Mouse (Mus musculus): ENCODE data around the gene Nek4. TPM values are rescaled to one million over a fixed set of nuclear protein-coding genes. Genes with fewer than 3 reads are reported as not detected.
A peak's percentile ranks its signal among the peaks of the same experiment; 100 is the strongest.

Gene Nek4
- polyA plus RNA-seq, 1 experiment from 2014 or later: 19.7 TPM

DNA sequence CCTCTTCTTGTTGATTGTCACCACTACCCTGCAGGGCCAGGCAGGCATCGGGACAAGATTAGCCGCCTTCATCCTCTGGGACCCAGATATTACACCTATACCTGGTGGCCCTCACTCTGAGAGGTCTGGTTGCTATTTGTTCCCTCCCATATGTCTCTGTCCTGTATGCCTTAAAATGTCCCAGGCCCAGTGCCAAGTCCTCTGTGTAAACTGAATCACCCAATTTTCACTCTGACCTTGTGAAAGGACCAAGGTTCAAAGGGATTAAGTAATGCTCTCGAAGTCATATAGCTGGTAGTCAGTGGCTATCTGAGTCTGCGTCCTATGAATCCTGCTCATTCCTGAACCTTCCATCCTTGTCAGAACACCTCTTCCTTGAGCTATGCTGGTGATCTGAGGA, 20.8 kb upstream of the Nek4 start:
- H3K36me3 ChIP-seq: no peaks in the 10 kb centered on the region
- H3K9me3 ChIP-seq (replicated peaks): no peaks in the 10 kb centered on the region
- DNase-seq (ENCODE audit: low spot score): no peak
- no peaks in the 10 kb centered on the region for H3K27me3 ChIP-seq (ENCODE audit: low read depth, poor library complexity, severe bottlenecking)
- H3K4me3 ChIP-seq: no peak overlapping the region
- no peak overlapping the region for H3K27ac ChIP-seq
- H3K4me1 ChIP-seq: no peaks in the 10 kb centered on the region
- 95% methylated on average over 4 of the region's 4 CpGs for WGBS

DNA sequence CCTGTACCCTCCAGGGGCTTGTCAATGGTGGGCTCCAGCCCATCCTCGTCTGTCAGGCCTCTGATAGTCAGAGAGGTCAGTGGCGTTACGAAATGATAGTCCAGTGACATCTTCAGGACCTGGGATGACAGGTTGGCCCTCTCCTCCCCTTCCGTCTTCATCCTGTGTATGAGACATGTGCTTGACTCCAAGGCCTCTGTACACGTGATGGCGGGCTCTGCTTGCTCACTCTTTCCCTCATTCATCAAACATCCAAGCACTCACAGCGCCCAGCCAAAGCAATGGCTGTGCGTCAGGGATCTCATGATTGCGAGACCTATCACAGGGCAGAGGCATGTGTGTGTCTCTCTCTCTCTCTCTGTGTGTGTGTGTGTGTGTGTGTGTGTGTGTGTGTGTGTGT, 17.8 kb upstream of the Nek4 start:
- H3K36me3 ChIP-seq: no peaks in the 10 kb centered on the region
- no peak overlapping the region for H3K27ac ChIP-seq
- H3K9me3 ChIP-seq (replicated peaks): no peaks in the 10 kb centered on the region
- no peaks in the 10 kb centered on the region for H3K4me1 ChIP-seq
- WGBS: 89% methylated on average over 9 of the region's 9 CpGs
- no peak for DNase-seq (ENCODE audit: low spot score)
- H3K27me3 ChIP-seq (ENCODE audit: low read depth, poor library complexity, severe bottlenecking): no peaks in the 10 kb centered on the region
- H3K4me3 ChIP-seq: no peak overlapping the region

DNA sequence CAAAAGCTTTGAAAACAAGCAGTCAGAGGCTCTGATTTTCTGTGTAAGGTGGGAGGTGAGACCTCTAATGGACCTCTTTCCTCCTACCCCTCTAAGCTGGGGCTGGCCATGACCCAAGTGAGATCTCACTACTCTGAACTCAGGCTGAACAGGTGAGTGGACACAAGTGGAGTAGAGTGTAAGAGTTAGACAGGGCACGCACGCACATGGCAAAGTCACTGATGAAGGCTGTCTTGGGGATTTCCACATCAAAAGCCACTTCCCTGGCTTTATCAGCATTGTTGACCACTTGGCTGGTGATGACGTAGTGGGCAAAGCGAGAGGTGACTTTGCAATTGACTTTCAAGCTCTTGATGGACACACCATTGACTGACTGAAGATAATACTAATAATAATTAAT, 8.9 kb upstream of the Nek4 start:
- H3K36me3 ChIP-seq: no peaks in the 10 kb centered on the region
- H3K9me3 ChIP-seq (replicated peaks): no peaks in the 10 kb centered on the region
- 91% methylated on average over 4 of the region's 4 CpGs for WGBS
- H3K27ac ChIP-seq: no peak overlapping the region
- H3K4me1 ChIP-seq: no peaks in the 10 kb centered on the region
- no peaks in the 10 kb centered on the region for H3K27me3 ChIP-seq (ENCODE audit: low read depth, poor library complexity, severe bottlenecking)
- H3K4me3 ChIP-seq: no peak overlapping the region
- no peak for DNase-seq (ENCODE audit: low spot score)

DNA sequence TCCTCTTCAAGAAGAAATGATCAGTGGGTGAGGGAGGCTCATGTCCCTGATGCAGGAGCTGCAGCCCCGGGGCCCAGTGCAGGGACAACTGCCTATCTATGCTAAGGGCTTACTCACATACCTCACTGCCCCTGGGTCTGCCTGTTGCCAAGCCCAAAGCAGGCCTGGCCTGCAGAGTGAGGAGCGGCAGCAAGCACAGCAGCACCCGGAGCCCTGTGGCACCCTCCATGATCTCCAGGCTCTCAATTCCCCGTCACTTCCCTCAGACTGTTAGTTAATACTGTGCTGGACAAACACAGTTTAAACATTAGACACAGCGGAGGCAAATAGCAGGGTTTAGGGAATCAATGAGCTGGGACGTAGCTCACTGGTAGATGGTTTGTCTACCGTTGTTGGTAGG, 8.1 kb upstream of the Nek4 start, which contains the start of gene Itih1:
Gene Itih1 (minus strand): TSS at position 252 of the 400 bp plus-strand sequence.
- no peak for DNase-seq (ENCODE audit: low spot score)
- 93% methylated on average over 7 of the region's 7 CpGs for WGBS
- no peak within 1 kb of the TSS for H3K4me3 ChIP-seq
- no peaks in the 10 kb centered on the region for H3K9me3 ChIP-seq (replicated peaks)
- no peaks in the 10 kb centered on the region for H3K4me1 ChIP-seq
- H3K27me3 ChIP-seq (ENCODE audit: low read depth, poor library complexity, severe bottlenecking): no peaks in the 10 kb centered on the region
- no peaks in the 10 kb centered on the region for H3K36me3 ChIP-seq
- no peak within 1 kb of the TSS for H3K27ac ChIP-seq

DNA sequence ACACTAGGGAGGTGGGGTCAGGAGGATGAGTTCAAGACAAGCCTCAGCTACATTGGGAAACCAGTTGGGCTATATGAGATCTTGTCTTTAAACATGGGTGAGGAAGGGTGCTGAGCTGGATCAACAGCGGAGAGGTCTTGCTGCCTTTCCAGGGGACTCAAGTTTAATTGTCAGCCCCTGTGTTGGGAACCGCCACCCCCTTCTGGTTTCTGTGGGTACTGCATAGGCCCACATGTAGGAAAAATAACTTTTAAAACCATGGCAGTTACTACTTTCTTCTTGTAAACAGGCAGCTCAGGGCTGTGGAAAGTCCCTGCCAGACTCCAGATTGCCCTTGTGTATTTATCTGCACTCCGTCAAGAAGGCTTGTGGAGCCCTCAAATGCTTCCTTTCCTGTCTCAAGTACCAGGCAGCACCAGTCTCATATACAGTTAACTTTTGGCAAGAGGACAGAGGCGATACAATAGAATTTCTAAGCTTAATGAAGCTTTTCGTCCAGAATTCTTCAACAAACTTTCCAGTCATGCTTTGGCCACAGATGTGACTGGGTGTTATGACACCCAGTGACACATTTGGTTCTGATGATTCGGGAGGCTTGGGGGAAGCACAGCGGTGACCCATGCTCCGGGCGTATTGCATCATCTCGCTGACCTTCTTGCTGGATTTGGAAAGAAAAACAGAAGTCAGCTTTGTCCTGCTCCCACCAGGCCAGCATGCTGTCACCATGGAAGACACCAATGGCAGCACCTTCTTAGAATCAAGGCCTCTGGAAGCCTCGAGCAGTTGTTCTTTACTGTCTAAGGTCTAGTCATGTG, 7.1 kb upstream of the Nek4 start:
- WGBS: 69% methylated on average over 11 of the region's 11 CpGs
- Histone ChIP-seq H3K27me3 (ENCODE audit: low read depth, poor library complexity, severe bottlenecking) (no peaks in the 10 kb centered on the region), H3K4me3 (no peak overlapping the region), H3K36me3 (no peaks in the 10 kb centered on the region), H3K27ac (no peak overlapping the region), H3K9me3 (replicated peaks) (no peaks in the 10 kb centered on the region), H3K4me1 (no peaks in the 10 kb centered on the region)
- DNase-seq (ENCODE audit: low spot score): peak; percentile 67

DNA sequence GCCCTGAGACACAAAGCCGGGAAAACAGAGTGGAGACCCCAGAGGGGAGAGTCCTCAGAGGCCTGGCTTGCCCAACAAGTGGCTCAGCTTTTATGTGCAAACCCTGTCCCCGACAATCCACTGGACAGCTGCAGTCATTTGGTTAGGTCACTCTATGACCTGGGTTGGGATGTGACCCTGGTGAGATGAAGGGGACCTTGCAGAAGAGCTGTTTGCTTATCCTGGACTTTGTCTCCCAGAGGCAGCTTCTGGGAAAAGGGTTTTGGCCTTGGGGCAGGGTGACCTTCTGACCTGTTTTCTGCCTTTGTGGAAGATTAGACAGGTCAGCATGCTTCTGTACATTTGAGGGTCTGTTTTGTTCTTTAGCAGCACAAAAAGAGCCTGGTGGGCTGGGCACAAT, 6.4 kb upstream of the Nek4 start:
- no peak overlapping the region for H3K27ac ChIP-seq
- DNase-seq (ENCODE audit: low spot score): no peak
- H3K36me3 ChIP-seq: no peaks in the 10 kb centered on the region
- no peak overlapping the region for H3K4me3 ChIP-seq
- H3K27me3 ChIP-seq (ENCODE audit: low read depth, poor library complexity, severe bottlenecking): no peaks in the 10 kb centered on the region
- 70% methylated on average over 2 of the region's 2 CpGs for WGBS
- H3K4me1 ChIP-seq: no peaks in the 10 kb centered on the region
- no peaks in the 10 kb centered on the region for H3K9me3 ChIP-seq (replicated peaks)

DNA sequence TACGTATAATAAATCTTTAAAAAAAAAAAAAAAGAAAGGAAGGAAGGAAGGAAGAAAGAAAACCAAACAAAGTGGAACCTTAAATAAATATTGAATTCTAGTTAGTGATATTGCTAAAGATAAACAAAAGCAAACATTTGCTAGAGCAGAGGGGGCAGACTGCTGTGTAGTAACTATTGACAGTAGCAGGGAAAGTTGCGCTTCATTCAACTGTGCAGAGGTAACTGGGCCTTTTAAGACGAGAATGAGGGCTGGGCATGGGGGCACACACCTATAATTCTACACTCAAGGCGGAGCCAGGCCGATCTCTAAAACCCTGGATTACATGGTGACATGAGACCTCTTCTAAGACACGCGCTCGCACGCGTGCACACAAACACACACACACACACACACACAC, 1.2 kb upstream of the Nek4 start:
- Histone ChIP-seq H3K4me3 (no peak overlapping the region), H3K4me1 (peaks cover 10% of the 10 kb centered on the region), H3K9me3 (replicated peaks) (no peaks in the 10 kb centered on the region), H3K27me3 (ENCODE audit: low read depth, poor library complexity, severe bottlenecking) (no peaks in the 10 kb centered on the region), H3K36me3 (peaks cover 8% of the 10 kb centered on the region), H3K27ac (no peak overlapping the region)
- DNase-seq (ENCODE audit: low spot score): no peak
- WGBS: 94% methylated on average over 10 of the region's 10 CpGs

DNA sequence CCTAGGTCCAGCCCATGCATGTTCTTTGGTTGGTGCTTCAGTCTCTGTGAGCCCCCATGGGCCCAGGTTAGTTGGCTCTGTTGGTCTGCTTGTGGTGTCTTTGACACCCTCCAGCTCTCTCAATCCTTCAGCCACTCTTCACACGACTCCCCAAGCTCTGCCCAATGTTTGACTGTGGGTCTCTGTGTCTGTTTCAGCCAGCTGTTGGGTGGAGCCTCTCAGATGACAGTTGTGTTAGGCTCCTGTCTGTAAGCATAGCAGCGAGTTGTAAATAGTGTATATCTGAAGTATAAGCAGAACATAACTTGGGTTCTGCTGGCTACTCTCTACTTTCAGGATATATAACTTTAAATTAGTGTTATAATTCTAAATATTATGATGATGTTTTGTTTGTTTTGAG, 7.3 kb downstream of the Nek4 start:
- no peak for DNase-seq (ENCODE audit: low spot score)
- Histone ChIP-seq H3K36me3 (peaks cover 42% of the 10 kb centered on the region), H3K27me3 (ENCODE audit: low read depth, poor library complexity, severe bottlenecking) (no peaks in the 10 kb centered on the region), H3K9me3 (replicated peaks) (no peaks in the 10 kb centered on the region), H3K27ac (no peak overlapping the region), H3K4me3 (no peak overlapping the region), H3K4me1 (no peaks in the 10 kb centered on the region)
- WGBS: 81% methylated on average over 2 of the region's 2 CpGs

DNA sequence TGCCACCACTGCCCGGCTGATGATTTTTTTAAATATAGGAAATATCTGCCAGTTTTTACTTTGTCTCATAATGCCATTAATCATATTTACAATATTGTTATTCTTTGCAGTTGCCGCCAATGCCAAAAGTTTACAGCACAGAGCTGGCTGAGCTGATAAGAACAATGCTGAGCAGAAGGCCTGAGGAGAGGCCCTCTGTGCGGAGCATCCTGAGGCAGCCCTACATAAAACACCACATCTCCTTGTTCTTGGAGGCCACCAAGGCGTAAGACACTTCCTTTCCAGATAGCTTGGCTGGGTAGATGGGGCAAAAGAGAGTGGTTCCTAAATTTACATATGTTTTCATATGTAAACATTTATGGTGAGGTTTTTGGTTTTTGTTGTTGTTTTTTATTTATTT, 7.9 kb downstream of the Nek4 start:
- H3K27me3 ChIP-seq (ENCODE audit: low read depth, poor library complexity, severe bottlenecking): no peaks in the 10 kb centered on the region
- no peaks in the 10 kb centered on the region for H3K9me3 ChIP-seq (replicated peaks)
- no peak overlapping the region for H3K27ac ChIP-seq
- peaks cover 39% of the 10 kb centered on the region for H3K36me3 ChIP-seq
- no peak for DNase-seq (ENCODE audit: low spot score)
- no peak overlapping the region for H3K4me3 ChIP-seq
- 92% methylated on average over 4 of the region's 4 CpGs for WGBS
- no peaks in the 10 kb centered on the region for H3K4me1 ChIP-seq

DNA sequence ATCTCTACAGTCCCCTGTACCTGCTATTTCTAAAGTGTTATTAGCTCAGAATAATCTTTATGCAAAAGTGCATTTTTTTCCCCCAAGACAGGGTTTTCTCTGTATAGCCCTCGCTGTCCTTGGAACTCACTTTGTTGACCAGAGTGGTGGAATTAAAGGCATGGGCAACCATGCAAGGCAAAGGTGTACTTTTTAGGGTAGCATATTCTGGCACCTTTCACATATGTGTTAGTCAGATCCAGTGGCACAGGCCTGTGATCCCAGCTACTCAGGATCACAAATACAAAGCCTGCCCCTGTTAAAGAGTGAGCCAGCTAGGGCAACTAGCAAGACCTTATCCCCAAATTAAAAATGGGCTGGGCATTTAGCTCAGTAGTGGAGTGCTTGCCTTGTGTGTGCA, 9.2 kb downstream of the Nek4 start:
- Histone ChIP-seq H3K27me3 (ENCODE audit: low read depth, poor library complexity, severe bottlenecking) (no peaks in the 10 kb centered on the region), H3K4me3 (no peak overlapping the region), H3K36me3 (peaks cover 33% of the 10 kb centered on the region), H3K4me1 (no peaks in the 10 kb centered on the region), H3K9me3 (replicated peaks) (no peaks in the 10 kb centered on the region), H3K27ac (no peak overlapping the region)
- no peak for DNase-seq (ENCODE audit: low spot score)
- WGBS: 91% methylated on average over 1 of the region's 1 CpGs

DNA sequence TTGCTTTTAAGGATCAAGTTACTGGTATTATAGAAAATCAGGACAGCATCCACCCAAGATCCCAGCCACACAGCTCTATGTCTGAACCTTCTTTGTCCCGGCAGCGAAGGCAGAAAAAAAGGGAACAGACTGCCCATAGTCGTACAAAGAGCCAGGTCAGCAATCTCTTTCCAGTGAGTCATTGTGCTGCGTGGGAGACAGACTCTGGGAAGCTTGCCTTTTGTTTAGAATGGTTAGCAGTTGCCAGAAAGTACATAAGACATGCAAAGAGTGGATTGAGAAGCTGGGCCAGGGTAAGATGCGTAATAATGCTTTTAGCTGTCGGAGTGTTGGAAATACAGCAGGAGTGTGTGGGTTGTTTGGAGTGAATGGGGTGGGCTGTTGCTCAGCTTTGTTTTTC, 23.0 kb downstream of the Nek4 start:
- Histone ChIP-seq H3K9me3 (replicated peaks) (no peaks in the 10 kb centered on the region), H3K36me3 (peaks cover 51% of the 10 kb centered on the region), H3K4me1 (no peaks in the 10 kb centered on the region), H3K27me3 (ENCODE audit: low read depth, poor library complexity, severe bottlenecking) (no peaks in the 10 kb centered on the region), H3K4me3 (no peak overlapping the region), H3K27ac (no peak overlapping the region)
- WGBS: 92% methylated on average over 6 of the region's 6 CpGs
- no peak for DNase-seq (ENCODE audit: low spot score)

DNA sequence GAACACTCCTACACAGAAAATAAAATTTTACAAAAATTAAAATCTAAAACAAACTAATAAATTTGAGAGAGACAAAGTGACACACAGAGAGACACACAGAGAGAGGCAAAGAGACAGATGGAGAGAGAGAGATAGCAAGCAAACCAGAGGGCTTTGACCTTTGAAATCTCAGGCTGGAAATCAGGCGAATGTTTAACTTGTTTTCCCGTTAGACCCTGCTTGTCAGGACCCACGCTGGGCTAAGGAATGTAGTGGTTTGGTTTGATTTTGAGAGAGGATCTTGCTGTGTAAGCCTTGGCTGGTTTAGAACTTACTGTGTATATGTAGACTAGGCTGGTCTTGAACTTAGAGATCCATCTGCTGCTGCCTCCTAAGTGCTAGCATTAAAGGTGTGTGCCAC, 25.0 kb downstream of the Nek4 start:
- H3K27ac ChIP-seq: no peak overlapping the region
- 81% methylated on average over 3 of the region's 3 CpGs for WGBS
- no peaks in the 10 kb centered on the region for H3K9me3 ChIP-seq (replicated peaks)
- DNase-seq (ENCODE audit: low spot score): no peak
- H3K36me3 ChIP-seq: peaks cover 48% of the 10 kb centered on the region
- no peaks in the 10 kb centered on the region for H3K4me1 ChIP-seq
- no peak overlapping the region for H3K4me3 ChIP-seq
- H3K27me3 ChIP-seq (ENCODE audit: low read depth, poor library complexity, severe bottlenecking): no peaks in the 10 kb centered on the region

DNA sequence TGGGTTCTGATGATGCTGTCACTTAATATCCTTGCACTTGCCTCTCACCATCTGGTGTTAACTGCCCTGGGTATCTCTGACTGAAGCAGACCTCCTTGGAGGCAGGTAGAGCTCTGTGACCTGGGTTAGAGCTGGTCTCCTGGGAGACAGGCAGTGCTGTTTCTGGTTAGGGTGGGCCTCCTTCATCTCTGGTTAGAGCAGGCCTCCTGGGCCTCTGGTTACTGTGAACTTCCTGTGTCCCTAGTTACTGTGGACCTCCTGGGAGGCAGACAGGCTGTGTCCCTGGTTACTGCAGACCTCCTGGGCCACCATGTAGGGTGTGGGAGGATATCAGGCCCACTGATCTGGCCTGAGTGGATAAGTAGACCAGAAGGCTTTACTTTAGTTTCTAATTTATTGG, 45.2 kb downstream of the Nek4 start:
- Histone ChIP-seq H3K36me3 (peaks cover 30% of the 10 kb centered on the region), H3K27ac (no peak overlapping the region), H3K4me3 (no peak overlapping the region), H3K27me3 (ENCODE audit: low read depth, poor library complexity, severe bottlenecking) (no peaks in the 10 kb centered on the region), H3K4me1 (peaks cover 8% of the 10 kb centered on the region), H3K9me3 (replicated peaks) (no peaks in the 10 kb centered on the region)
- no peak for DNase-seq (ENCODE audit: low spot score)

DNA sequence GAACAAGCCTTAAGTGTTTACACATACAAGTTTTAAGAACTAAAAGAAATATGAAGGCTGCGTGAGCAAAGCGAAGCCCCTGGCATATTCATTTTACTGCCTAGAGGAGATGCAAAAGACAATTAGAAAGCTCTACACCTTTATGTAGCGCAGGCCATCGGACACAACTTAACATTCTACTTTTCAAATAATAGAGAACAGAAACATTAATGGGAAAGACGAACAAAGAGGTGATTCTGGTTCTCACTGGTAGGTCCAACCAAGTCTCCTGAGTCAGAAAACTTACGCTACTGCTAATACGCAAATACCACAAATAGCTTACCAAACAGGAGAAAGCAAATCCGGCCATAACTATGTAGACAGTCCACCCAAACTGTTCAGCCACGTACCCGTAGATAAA, 49.2 kb downstream of the Nek4 start:
- peak overlapping the region; percentile 98 for H3K4me3 ChIP-seq
- H3K4me1 ChIP-seq: peaks cover 16% of the 10 kb centered on the region
- H3K27me3 ChIP-seq (ENCODE audit: low read depth, poor library complexity, severe bottlenecking): no peaks in the 10 kb centered on the region
- peaks cover 33% of the 10 kb centered on the region for H3K36me3 ChIP-seq
- WGBS: 67% methylated on average over 10 of the region's 10 CpGs
- H3K9me3 ChIP-seq (replicated peaks): no peaks in the 10 kb centered on the region
- DNase-seq (ENCODE audit: low spot score): no peak
- H3K27ac ChIP-seq: peak overlapping the region; percentile 96; the same call in 1 of the 2 replicates

Measured in limb, embryonic 10.5 days (tissue).